Mouse (Mus musculus) megakaryocyte-erythroid progenitor cell, adult 5-6 weeks (primary cell): ENCODE results near the gene Zc3h12d. TPM values are rescaled to one million over a fixed set of nuclear protein-coding genes. Genes with fewer than 3 reads are reported as not detected.
A peak's percentile ranks its signal among the peaks of the same experiment; 100 is the strongest.

Experiments
- ATAC-seq: replicated peaks from 2 replicates; pipeline ENCODE4 v1.8.0; 2016; ENCODE audit warnings: mild to moderate bottlenecking, inconsistent platforms; ENCODE audit not compliant: severe bottlenecking, poor library complexity, low FRiP score, low TSS enrichment
- total RNA-seq, 2 experiments: library from RNA; stranded (forward) in 1 of 2; stranded (reverse) in 1 of 2; fragments of 200-1000, 215-1000 nt in 1 of 2; fragments of >200 nt in 1 of 2; fragmentation: Nextera tagmentation in 1 of 2; gene quantifications; 2 replicates each; pipeline ENCODE4 v1.2.3; 2014 to 2017

The Zc3h12d gene
- total RNA-seq (2014; fragmentation: Nextera tagmentation) = 0.62 TPM in 1 of 2 replicates, not detected in the other
- not detected in 2 replicates for total RNA-seq (2017)

DNA sequence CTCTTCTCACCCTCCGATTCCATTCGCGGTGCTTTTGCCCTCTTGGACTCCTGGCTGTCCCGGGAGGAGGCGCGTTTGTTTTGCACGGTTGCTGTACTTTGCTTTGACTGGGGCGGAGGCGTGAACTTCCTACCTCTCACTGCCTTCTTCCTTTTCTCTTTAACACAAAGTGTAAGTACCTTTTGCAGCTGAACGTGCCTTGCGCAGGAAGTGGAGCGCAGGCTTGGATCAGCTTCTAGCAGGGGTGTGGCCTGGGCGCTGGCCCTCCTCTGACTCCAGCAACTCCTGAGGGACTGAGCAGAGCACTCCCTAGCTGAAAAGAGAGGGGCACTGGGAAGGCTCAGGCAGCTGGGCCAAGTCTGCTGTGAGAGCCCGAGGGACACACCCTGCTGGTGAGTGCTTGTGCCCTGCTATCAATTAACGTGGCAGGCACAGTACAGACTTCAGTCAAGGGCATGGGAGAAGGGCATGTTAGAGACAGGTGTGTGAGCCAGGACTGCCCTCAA, at the start of gene Zc3h12d:
Gene Zc3h12d (plus strand): TSS at position 300 of the 506 bp plus-strand sequence.
- peak; percentile 69 for ATAC-seq

- ATAC-seq = no peak
Observed at GRCm38 (mm10) chr10:7787319-7787718, 45.0 kb upstream of the Zc3h12d start.

DNA sequence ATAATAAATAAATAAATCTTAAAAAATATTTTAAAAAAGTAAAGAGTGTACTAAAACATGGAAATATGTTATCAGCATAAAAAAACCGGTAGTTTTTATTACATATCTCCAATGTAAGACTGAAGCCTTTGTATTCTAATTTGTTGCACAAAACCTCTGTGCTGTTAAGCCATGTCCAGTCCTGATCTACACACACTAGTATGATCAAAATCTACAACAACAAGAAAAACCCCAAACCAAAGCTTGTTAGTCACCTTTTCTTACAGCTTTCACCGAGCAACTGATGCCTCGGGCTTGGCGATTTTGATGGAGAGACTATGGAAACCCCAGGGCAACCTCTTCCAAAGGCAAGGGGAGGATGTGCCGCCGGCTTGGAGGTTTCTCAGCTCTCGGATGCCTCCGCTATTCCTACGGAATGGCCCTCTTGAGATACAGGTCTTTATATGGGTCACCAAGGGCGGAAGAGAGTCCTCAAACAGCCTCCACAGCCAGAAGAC, 40.0 kb upstream of the Zc3h12d start:
- peak; percentile 5; the same call in 1 of the 2 replicates for ATAC-seq

- peak; percentile 94 for ATAC-seq
Observed at GRCm38 (mm10) chr10:7792751-7793385, 39.4 kb upstream of the Zc3h12d start, which contains the start of the genes Ginm1 and Ppil4. Gene Ginm1 (minus strand): TSS chr10:7792824. Gene Ppil4 (plus strand): TSS chr10:7792891.

- no peak; the same call in 1 of the 2 replicates for ATAC-seq
Observed at GRCm38 (mm10) chr10:7801258-7801657, 31.0 kb upstream of the Zc3h12d start.

DNA sequence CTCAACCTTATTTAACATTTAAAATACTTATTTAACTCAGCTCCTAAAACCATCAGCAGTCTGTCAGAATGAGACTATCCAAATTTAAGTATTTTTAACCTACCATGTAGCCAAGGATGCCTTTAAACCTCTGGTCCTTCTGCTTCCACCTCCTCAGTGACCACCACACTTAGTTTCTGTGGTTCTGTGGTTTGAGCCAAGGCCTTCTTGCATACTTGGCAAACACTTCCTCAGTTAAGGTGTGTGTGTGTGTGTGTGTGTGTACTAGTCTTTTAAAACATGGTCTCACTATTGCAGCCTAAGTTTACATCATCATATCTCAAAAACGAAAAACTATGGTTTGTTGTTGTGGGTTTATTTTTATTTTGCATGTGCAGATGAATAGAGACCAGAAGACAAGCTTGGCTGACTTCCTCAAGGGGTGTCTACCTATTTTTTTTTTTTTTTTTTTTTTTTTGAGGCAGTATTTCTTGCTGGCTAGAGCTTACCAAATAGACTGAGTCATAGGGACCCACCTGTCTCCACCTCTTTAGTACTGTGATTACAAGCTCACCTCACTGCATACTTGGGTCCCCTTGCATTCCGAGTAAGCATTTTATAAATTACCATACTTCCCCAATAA, 29.6 kb upstream of the Zc3h12d start:
- no peak for ATAC-seq

DNA sequence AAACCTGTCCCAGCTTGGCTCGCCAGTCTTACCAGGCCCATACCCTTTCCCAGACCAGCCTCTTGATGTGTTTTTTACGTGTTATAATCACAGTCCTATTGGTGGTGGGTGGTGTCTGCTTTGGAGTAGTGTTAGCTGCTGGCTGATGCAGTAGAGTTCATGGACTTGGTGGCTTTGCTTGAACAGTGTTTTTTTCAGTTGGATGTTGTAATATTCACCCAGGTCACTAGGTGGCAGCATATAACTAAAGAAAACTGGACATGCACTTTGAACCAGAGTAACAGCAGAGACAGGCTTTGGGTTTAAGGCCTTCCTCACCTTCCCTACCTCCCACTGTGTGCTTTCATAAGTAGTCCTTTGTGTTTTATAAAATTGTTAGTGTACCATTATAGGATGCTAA, 22.3 kb upstream of the Zc3h12d start:
- peak; percentile 75 for ATAC-seq

DNA sequence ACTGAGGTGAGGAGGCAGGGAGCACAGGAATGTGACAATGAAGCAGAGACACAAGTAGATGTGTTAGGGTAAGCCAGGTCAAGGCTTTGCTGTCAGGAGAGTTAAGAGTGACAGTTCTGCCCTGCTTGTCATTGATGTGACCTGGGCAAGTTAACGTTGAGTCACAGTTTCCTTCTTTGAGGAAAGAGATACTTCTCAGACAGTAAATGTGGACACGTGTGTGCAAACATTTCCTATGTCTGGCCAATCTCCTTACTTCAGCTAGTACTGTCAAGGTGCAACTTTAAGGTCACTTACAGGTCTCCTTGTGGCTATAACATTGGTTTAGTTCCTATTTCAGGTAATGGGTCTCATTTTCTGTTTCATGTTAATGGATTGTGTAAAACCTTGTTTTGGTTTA, 15.8 kb upstream of the Zc3h12d start:
- no peak for ATAC-seq

DNA sequence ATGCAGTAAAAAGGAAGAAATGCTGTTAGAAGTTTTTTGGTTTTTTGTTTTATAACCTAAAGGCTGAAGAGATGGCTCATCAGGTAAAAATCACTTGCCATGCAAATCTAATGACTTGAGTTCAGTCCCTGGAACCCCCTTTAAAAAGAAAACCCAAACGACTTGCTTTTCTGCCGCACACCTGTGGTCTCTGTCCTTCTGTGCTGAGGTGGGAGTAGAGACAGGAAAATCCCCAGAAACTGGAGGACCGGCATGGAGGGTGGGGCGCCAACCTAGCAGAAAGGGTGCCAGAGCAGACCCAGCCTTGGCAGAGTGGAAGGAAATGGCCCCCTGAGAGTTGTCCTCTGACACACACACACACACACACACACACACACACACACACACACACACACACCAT, 13.6 kb upstream of the Zc3h12d start:
- ATAC-seq = no peak

GRCm38 (mm10) chr10:7819156-7819555, 13.1 kb upstream of the Zc3h12d start:
- no peak for ATAC-seq

DNA sequence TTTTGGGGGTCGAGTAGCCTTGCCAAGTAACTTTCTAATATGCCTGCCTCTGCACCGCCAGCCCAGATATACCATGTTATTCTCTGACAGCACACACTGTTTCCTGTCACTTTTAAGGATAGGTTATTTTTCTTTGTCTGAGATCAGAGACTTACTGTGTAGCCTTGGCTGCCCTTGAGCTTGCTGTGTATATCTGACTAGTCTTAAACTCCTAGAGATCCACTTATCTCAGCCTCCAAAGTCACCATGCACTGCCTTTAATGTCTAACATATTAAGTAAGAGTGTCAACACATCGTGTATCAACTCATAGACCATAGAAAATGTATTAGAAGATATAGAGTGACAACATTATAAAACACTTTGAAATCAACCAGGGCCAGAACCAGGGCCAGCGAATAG, 12.7 kb upstream of the Zc3h12d start:
- no peak for ATAC-seq

GRCm38 (mm10) chr10:7820171-7820570, 12.1 kb upstream of the Zc3h12d start:
- ATAC-seq = no peak

DNA sequence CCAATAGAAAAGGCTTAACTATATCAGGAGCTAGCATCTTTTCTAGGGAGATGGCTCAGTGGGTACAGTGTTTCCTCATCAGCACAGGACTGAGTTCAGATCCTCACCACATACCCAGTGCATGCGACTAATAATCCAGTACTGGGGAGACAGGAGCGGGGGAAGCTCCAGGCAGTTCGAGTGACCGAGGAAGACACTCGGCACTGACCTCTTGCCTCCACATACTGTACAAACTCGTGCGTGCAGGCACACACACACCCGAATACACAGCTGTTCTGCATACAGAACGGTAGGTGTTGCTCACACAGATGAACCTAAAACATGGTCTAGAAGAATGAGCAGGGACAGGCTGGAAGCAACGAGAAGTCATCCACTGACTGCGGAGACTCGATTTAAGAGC, 10.3 kb upstream of the Zc3h12d start:
- no peak for ATAC-seq

DNA sequence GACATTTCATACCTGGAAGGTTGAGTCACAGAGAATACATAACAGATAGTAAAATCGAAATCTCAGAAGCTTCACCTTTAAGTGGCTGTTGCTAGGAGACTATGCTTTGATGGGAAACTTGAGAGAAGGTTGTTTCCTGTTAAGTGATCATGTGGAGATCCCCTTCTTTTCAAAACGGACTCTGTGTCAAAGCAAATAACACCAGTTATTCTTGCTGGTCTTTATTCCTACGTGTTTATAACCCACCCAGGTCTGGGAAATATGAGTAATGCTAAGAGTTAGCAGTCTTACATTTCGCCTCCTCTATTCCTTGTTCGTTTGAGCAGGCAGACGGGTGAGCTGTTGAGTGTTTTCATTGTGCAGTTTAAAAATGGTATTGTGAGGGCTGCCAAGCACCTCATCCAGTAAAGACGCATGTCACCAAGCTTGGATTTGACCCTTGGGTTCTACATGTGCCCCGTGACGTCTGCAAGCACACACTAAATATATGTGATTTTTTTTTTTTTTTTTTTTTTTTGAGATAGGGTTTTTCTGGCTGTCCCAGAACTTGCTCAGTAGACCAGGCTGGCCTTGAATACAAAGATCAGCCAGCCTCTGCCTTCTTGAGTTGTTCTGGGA, 7.5 kb upstream of the Zc3h12d start:
- no peak for ATAC-seq

DNA sequence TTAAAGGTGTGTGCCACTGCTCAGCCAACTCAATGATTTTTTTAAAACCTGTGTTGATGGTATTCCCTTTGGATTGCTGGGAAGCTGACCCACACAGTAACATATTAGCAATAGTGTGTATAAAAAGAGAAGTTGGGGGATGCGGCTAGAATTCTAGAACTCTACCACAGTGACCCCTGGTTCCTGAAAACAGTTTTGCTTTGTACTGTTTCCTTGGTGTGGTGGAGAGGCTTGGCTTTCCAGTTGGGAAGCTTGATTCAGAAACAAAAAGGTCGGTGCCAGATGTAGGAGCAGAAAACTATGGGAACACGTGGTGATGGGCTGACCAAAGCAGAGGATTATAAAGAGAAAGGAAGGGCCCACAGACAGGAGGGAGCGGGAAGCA, 7.0 kb upstream of the Zc3h12d start:
- no peak for ATAC-seq

DNA sequence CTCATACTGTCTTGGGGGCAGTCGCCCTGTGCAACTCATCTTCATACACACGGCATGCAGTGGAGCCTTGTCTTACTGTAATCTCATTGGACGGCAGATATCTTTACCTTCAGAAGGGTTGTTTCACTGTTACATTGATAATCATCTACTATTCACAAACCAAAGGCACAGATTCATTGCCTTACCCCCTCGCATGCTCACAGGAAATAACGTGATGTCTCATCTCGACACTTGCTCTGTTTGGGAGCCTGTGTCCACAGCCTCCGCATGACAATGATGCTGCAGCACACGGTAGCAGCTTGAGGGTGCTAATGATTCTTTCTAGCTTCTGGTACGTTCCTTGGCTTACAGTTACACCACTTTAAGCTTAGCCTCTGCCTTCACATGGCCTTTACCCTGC, 6.2 kb upstream of the Zc3h12d start:
- no peak for ATAC-seq

DNA sequence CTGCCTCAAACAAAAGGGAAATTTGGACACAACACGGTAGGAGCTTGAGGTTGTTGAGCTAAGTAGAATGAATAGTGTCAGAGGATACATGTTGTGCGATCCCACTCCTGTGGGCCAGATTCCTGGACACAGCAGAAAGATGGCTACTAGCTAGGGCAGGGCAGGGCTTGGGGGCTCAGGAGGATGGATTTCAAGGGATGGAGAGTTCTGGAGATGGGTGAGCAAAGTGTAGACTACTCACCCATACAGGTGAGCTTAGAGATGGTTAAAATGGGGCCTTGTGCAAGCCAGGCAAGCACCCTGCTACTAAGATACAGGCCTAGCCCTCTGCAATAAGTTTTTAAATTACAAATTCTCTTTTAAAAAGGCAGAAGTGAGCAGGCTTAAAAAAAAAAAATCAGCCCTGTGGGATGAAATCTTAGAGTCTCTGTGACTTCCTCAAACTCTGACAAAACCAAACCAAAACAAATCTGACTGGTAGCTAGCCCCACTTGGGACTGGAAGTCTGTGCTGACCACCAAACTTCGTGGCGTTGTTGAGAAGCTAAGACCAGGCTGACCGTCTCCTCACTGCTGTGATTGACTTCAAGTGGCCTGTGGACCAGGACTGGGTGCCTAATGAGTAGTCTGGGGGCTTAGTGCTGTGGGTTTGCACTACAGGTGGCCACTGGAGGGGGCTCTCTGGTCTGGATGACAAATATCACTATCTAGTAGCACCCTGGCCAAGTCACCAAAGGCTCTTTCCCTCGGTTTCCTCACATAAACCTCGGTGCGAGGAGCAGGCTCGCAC, 1.3 kb downstream of the Zc3h12d start:
- ATAC-seq = no peak

GRCm38 (mm10) chr10:7834671-7835225, 2.5 kb downstream of the Zc3h12d start:
- no peak for ATAC-seq

GRCm38 (mm10) chr10:7836902-7837301, 4.6 kb downstream of the Zc3h12d start:
- ATAC-seq = no peak
